Mouse (Mus musculus) MEL (cell line): Measurements from ENCODE around the gene Ensa. TPM values are rescaled to one million over a fixed set of nuclear protein-coding genes. Genes with fewer than 3 reads are reported as not detected.

Source experiments
- DNase-seq: peaks from one replicate; pipeline ENCODE4 v3.0.0; 2011; ENCODE audit warnings: low read depth, low spot score
- H3K27ac ChIP-seq: 2 replicates; pipeline ENCODE4 v1.5.1; 2012; ENCODE audit warnings: low read depth, mild to moderate bottlenecking, control low read depth, low read length, moderate library complexity; ENCODE audit not compliant: control insufficient read depth
- H3K27me3 ChIP-seq, 2 experiments: fragments of 150-350 bp in 1 of 2; sonication (generic) in 1 of 2; 2 replicates each; pipeline ENCODE4 v1.6.1; 2012; ENCODE audit warnings: low read length in 2 of 2, mild to moderate bottlenecking in 2 of 2, improper control_type of control experiment in 1 of 2, moderate library complexity in 1 of 2; ENCODE audit not compliant: insufficient read depth in 2 of 2, control insufficient read depth in 1 of 2
- H3K36me3 ChIP-seq, 2 experiments: 2 replicates each; pipeline ENCODE4 v1.6.1; 2012 to 2014; ENCODE audit warnings: low read length in 2 of 2, improper control_type of control experiment in 1 of 2, inconsistent platforms in 1 of 2, mild to moderate bottlenecking in 1 of 2; ENCODE audit not compliant: insufficient read depth in 2 of 2, control insufficient read depth in 1 of 2
- H3K4me1 ChIP-seq, 2 experiments: fragments of 150-350 bp in 1 of 2; sonication (generic) in 1 of 2; 2 replicates each; pipeline ENCODE4 v1.6.1; 2012; ENCODE audit warnings: low read length in 2 of 2, improper control_type of control experiment in 1 of 2, mild to moderate bottlenecking in 1 of 2; ENCODE audit not compliant: insufficient read depth in 2 of 2, control insufficient read depth in 1 of 2
- H3K4me3 ChIP-seq, 2 experiments: fragments of 150-350 bp in 1 of 2; sonication (generic) in 1 of 2; 2 replicates each; pipeline ENCODE4 v1.5.1; 2012; ENCODE audit warnings: low read depth in 2 of 2, low read length in 2 of 2, mild to moderate bottlenecking in 2 of 2, moderate library complexity in 2 of 2, control low read depth in 1 of 2, improper control_type of control experiment in 1 of 2; ENCODE audit not compliant: control insufficient read depth in 1 of 2, insufficient read depth in 1 of 2
- H3K79me2 ChIP-seq: 2 replicates; pipeline ENCODE4 v1.6.1; 2012; ENCODE audit warnings: mild to moderate bottlenecking, low read length, moderate library complexity; ENCODE audit not compliant: control insufficient read depth, poor library complexity, insufficient read depth
- H3K9ac ChIP-seq: 2 replicates; pipeline ENCODE4 v1.6.1; 2012; ENCODE audit warnings: low read depth, mild to moderate bottlenecking, control low read depth, low read length, moderate library complexity; ENCODE audit not compliant: control insufficient read depth, poor library complexity, severe bottlenecking
- H3K9me3 ChIP-seq: fragments of 150-350 bp; sonication (generic); replicated peaks from 2 replicates; pipeline ENCODE4 v1.6.1; 2012; ENCODE audit warnings: mild to moderate bottlenecking, low read length, improper control_type of control experiment, moderate library complexity; ENCODE audit not compliant: insufficient read depth
- BHLHE40 ChIP-seq: IDR thresholded peaks from 2 replicates; pipeline ENCODE4 v1.6.1; 2012; ENCODE audit warnings: low read depth, mild to moderate bottlenecking, inconsistent platforms, low read length, improper control_type of control experiment, borderline replicate concordance
- CHD1 ChIP-seq: IDR thresholded peaks from 2 replicates; pipeline ENCODE4 v1.6.1; 2012; ENCODE audit warnings: low read depth, mild to moderate bottlenecking, inconsistent platforms, low read length, improper control_type of control experiment
- CHD2 ChIP-seq: IDR thresholded peaks from 2 replicates; pipeline ENCODE4 v1.6.1; 2011; ENCODE audit warnings: low read length, improper control_type of control experiment
- CTCF ChIP-seq, 3 experiments: IDR thresholded peaks in 2 of 3; conservative IDR thresholded peaks in 1 of 3; 2 replicates each; pipeline ENCODE4 v1.5.1; 2011 to 2012; ENCODE audit warnings: low read length in 3 of 3, low read depth in 2 of 3, mild to moderate bottlenecking in 2 of 3, improper control_type of control experiment in 1 of 3, inconsistent platforms in 1 of 3, mixed read lengths in 1 of 3, moderate library complexity in 1 of 3; ENCODE audit not compliant: control insufficient read depth in 1 of 3, insufficient read depth in 1 of 3, poor library complexity in 1 of 3, severe bottlenecking in 1 of 3
- E2F4 ChIP-seq: IDR thresholded peaks from 2 replicates; pipeline ENCODE4 v1.6.1; 2011; ENCODE audit warnings: low read depth, low read length, improper control_type of control experiment, borderline replicate concordance
- ELF1 ChIP-seq: IDR thresholded peaks from 2 replicates; pipeline ENCODE4 v1.6.1; 2014; ENCODE audit warnings: low read depth, mild to moderate bottlenecking, inconsistent platforms, low read length, improper control_type of control experiment, moderate library complexity
- EP300 ChIP-seq, 2 experiments: IDR thresholded peaks; 2 replicates each; pipeline ENCODE4 v1.6.1; 2011; ENCODE audit warnings: improper control_type of control experiment in 2 of 2, low read length in 2 of 2, low read depth in 1 of 2, mild to moderate bottlenecking in 1 of 2
- GATA1 ChIP-seq: IDR thresholded peaks from 2 replicates; pipeline ENCODE4 v1.6.1; 2011; ENCODE audit warnings: low read depth, low read length, improper control_type of control experiment
- HCFC1 ChIP-seq: IDR thresholded peaks from 2 replicates; pipeline ENCODE4 v1.6.1; 2012; ENCODE audit warnings: low read depth, mild to moderate bottlenecking, inconsistent platforms, low read length, improper control_type of control experiment, moderate library complexity
- JUND ChIP-seq: IDR thresholded peaks from 2 replicates; pipeline ENCODE4 v1.6.1; 2011; ENCODE audit warnings: low read depth, mild to moderate bottlenecking, improper control_type of control experiment, low read length
- KAT2A ChIP-seq: conservative IDR thresholded peaks from 2 replicates; pipeline ENCODE4 v1.6.1; 2012; ENCODE audit warnings: low read depth, low read length, improper control_type of control experiment, inconsistent platforms
- MAFK ChIP-seq: IDR thresholded peaks from 2 replicates; pipeline ENCODE4 v1.6.1; 2011; ENCODE audit warnings: low read depth, mild to moderate bottlenecking, low read length, improper control_type of control experiment, borderline replicate concordance
- MAX ChIP-seq: IDR thresholded peaks from 2 replicates; pipeline ENCODE4 v1.6.1; 2011; ENCODE audit warnings: low read length, improper control_type of control experiment
- MAZ ChIP-seq: IDR thresholded peaks from 2 replicates; pipeline ENCODE4 v1.6.1; 2012; ENCODE audit warnings: low read depth, mild to moderate bottlenecking, inconsistent platforms, low read length, improper control_type of control experiment
- MEF2A ChIP-seq: IDR thresholded peaks from 2 replicates; pipeline ENCODE4 v1.6.1; 2014; ENCODE audit warnings: low read depth, mild to moderate bottlenecking, inconsistent platforms, low read length, improper control_type of control experiment; ENCODE audit not compliant: poor library complexity, insufficient replicate concordance, severe bottlenecking; ENCODE audit errors: extremely low read depth
- MXI1 ChIP-seq: IDR thresholded peaks from 2 replicates; pipeline ENCODE4 v1.6.1; 2011; ENCODE audit warnings: mild to moderate bottlenecking, low read depth, low read length, improper control_type of control experiment
- MYB ChIP-seq: IDR thresholded peaks from 2 replicates; pipeline ENCODE4 v1.6.1; 2011; ENCODE audit warnings: mild to moderate bottlenecking, low read depth, low read length, improper control_type of control experiment
- MYC ChIP-seq: IDR thresholded peaks from 2 replicates; pipeline ENCODE4 v1.6.1; 2011; ENCODE audit warnings: low read depth, mild to moderate bottlenecking, low read length, improper control_type of control experiment, moderate library complexity
- NELFE ChIP-seq: IDR thresholded peaks from 2 replicates; pipeline ENCODE4 v1.6.1; 2011; ENCODE audit warnings: low read depth, low read length, improper control_type of control experiment
- NRF1 ChIP-seq: IDR thresholded peaks from 2 replicates; pipeline ENCODE4 v1.6.1; 2014; ENCODE audit warnings: low read depth, mild to moderate bottlenecking, inconsistent platforms, low read length, improper control_type of control experiment, moderate library complexity; ENCODE audit not compliant: poor library complexity, insufficient read depth, severe bottlenecking
- POLR2A ChIP-seq, 2 experiments: IDR thresholded peaks; 2 replicates each; pipeline ENCODE4 v1.6.1; 2011 to 2012; ENCODE audit warnings: low read length in 2 of 2, mild to moderate bottlenecking in 2 of 2, control low read depth in 1 of 2, improper control_type of control experiment in 1 of 2, low read depth in 1 of 2, moderate library complexity in 1 of 2; ENCODE audit not compliant: control insufficient read depth in 1 of 2, insufficient read depth in 1 of 2, poor library complexity in 1 of 2
- POLR2AphosphoS2 ChIP-seq: IDR thresholded peaks from 2 replicates; pipeline ENCODE4 v1.6.1; 2011; ENCODE audit warnings: low read length, improper control_type of control experiment
- RAD21 ChIP-seq: IDR thresholded peaks from 2 replicates; pipeline ENCODE4 v1.6.1; 2011; ENCODE audit warnings: mild to moderate bottlenecking, low read depth, low read length, improper control_type of control experiment
- RCOR1 ChIP-seq: IDR thresholded peaks from 2 replicates; pipeline ENCODE4 v1.6.1; 2012; ENCODE audit warnings: low read depth, mild to moderate bottlenecking, inconsistent platforms, low read length, improper control_type of control experiment
- SIN3A ChIP-seq: IDR thresholded peaks from 2 replicates; pipeline ENCODE4 v1.6.1; 2012; ENCODE audit warnings: low read length, improper control_type of control experiment, inconsistent platforms
- SMC3 ChIP-seq: IDR thresholded peaks from 2 replicates; pipeline ENCODE4 v1.6.1; 2011; ENCODE audit warnings: low read depth, low read length, improper control_type of control experiment
- TAL1 ChIP-seq: IDR thresholded peaks from 2 replicates; pipeline ENCODE4 v1.6.1; 2012; ENCODE audit warnings: mild to moderate bottlenecking, inconsistent platforms, low read length, moderate library complexity, mixed read lengths
- TBP ChIP-seq: IDR thresholded peaks from 2 replicates; pipeline ENCODE4 v1.8.0; 2011; ENCODE audit warnings: low read depth, low read length, improper control_type of control experiment
- TCF12 ChIP-seq: IDR thresholded peaks from 2 replicates; pipeline ENCODE4 v1.6.1; 2014; ENCODE audit warnings: low read depth, mild to moderate bottlenecking, inconsistent platforms, low read length, improper control_type of control experiment, moderate library complexity
- UBTF ChIP-seq: IDR thresholded peaks from 2 replicates; pipeline ENCODE4 v1.6.1; 2012; ENCODE audit warnings: low read depth, mild to moderate bottlenecking, inconsistent platforms, low read length, improper control_type of control experiment, moderate library complexity, borderline replicate concordance; ENCODE audit not compliant: insufficient read depth
- USF1 ChIP-seq: IDR thresholded peaks from 2 replicates; pipeline ENCODE4 v1.6.1; 2014; ENCODE audit warnings: low read depth, mild to moderate bottlenecking, inconsistent platforms, low read length, improper control_type of control experiment, moderate library complexity
- ZC3H11A ChIP-seq: IDR thresholded peaks from 2 replicates; pipeline ENCODE4 v1.6.1; 2012; ENCODE audit warnings: low read depth, mild to moderate bottlenecking, inconsistent platforms, low read length, improper control_type of control experiment
- ZKSCAN1 ChIP-seq: IDR thresholded peaks from 2 replicates; pipeline ENCODE4 v1.6.1; 2012; ENCODE audit warnings: low read depth, mild to moderate bottlenecking, inconsistent platforms, low read length, improper control_type of control experiment, moderate library complexity
- ZMIZ1 ChIP-seq: IDR thresholded peaks from 2 replicates; pipeline ENCODE4 v1.6.1; 2012; ENCODE audit warnings: low read depth, mild to moderate bottlenecking, inconsistent platforms, low read length, improper control_type of control experiment, moderate library complexity
- ZNF384 ChIP-seq: IDR thresholded peaks from 2 replicates; pipeline ENCODE4 v1.6.1; 2012; ENCODE audit warnings: low read depth, mild to moderate bottlenecking, inconsistent platforms, low read length, improper control_type of control experiment
- polyA plus RNA-seq, 2 experiments: library from polyadenylated mRNA; stranded (reverse) in 1 of 2; unstranded in 1 of 2; fragments of >175 nt in 1 of 2; fragments of >200 nt in 1 of 2; gene quantifications; 2 replicates each; pipeline versions ENCODE4 v1.2.1 to v1.2.4; 2012; ENCODE audit warnings: low replicate concordance in 2 of 2, low read depth in 1 of 2; ENCODE audit not compliant: insufficient read length in 2 of 2, insufficient read depth in 1 of 2, missing spikeins in 1 of 2
- total RNA-seq: library from RNA; depleted of rRNA; stranded (reverse); fragments of 300-350 nt; gene quantifications from 2 replicates; pipeline ENCODE4 v1.2.3, GENCODE M21; 2012

Gene Ensa
- total and polyA plus RNA-seq, 3 experiments: 85.2 to 90.5 TPM; not detected in 1

GRCm38 (mm10) chr3:95650276-95651032 is 25.7 kb downstream of the Ensa start:
- Histone ChIP-seq H3K79me2 (no peaks in the 10 kb centered on the region), H3K4me1 (peaks cover 21 to 42% of the 10 kb centered on the region in 2 experiments), H3K9me3 (no peaks in the 10 kb centered on the region), H3K4me3 (peak overlapping the region; percentile 0 to 3; a peak in 1 of 4 replicates), H3K27ac (peak overlapping the region; percentile 87), H3K9ac (peak overlapping the region; percentile 47), H3K27me3 (no peaks in the 10 kb centered on the region), H3K36me3 (peaks cover 0 to 39% of the 10 kb centered on the region in 2 experiments; a peak in 2 of 4 replicates)
- peak; percentile 99 for DNase-seq
- TF ChIP-seq NELFE: peak; percentile 41
- 0 out of 2 replicates have a peak, but pooled peaks have one; percentile 16 for TF ChIP-seq MEF2A
- peak; percentile 58; the same call in 1 of the 2 replicates for TF ChIP-seq E2F4
- no peak for TF ChIP-seq TAL1
- TF ChIP-seq ELF1: peak; percentile 68
- TF ChIP-seq RAD21: no peak; the same call in 1 of the 2 replicates
- peak in 1 of 2 experiments; percentile 47; a peak in 2 of 4 replicates for TF ChIP-seq POLR2A (IDR thresholded peaks at IDR 0.05; ENCODE audit: control insufficient read depth in 1 of 2, insufficient read depth in 1 of 2, low read depth in 1 of 2, low read length in 2 of 2, poor library complexity in 1 of 2)
- TF ChIP-seq TCF12: peak; percentile 45; the same call in 1 of the 2 replicates
- TF ChIP-seq HCFC1: peak; percentile 72
- peak; percentile 91; the same call in 1 of the 2 replicates for TF ChIP-seq MYC
- peak; percentile 8; the same call in 1 of the 2 replicates for TF ChIP-seq GATA1
- no peak for TF ChIP-seq USF1
- peak; percentile 30; the same call in 1 of the 2 replicates for TF ChIP-seq CHD2
- TF ChIP-seq MAZ: peak; percentile 71; the same call in 1 of the 2 replicates
- peak; percentile 88 to 99 for TF ChIP-seq EP300 (IDR thresholded peaks at IDR 0.05; ENCODE audit: low read depth in 1 of 2, low read length in 2 of 2)
- peak; percentile 82 for TF ChIP-seq MXI1
- peak; percentile 85 for TF ChIP-seq SIN3A
- TF ChIP-seq MYB: 0 out of 2 replicates have a peak, but pooled peaks have one; percentile 28
- TF ChIP-seq JUND: peak; percentile 99
- no peak for TF ChIP-seq ZC3H11A
- TF ChIP-seq TBP: peak; percentile 54; the same call in 1 of the 2 replicates
- no peak for TF ChIP-seq ZNF384
- peak; percentile 90 for TF ChIP-seq RCOR1
- no peak for TF ChIP-seq UBTF
- TF ChIP-seq NRF1: no peak
- TF ChIP-seq SMC3: peak; percentile 26; the same call in 1 of the 2 replicates
- peak; percentile 75 for TF ChIP-seq MAX
- TF ChIP-seq POLR2AphosphoS2: peak; percentile 49; the same call in 1 of the 2 replicates
- peak; percentile 26; the same call in 1 of the 2 replicates for TF ChIP-seq KAT2A
- TF ChIP-seq ZMIZ1: peak; percentile 33; the same call in 1 of the 2 replicates
- TF ChIP-seq CTCF (IDR thresholded peaks at IDR 0.05 in 2 of 3, conservative IDR thresholded peaks at IDR 0.05 in 1 of 3; ENCODE audit: control insufficient read depth in 1 of 3, insufficient read depth in 1 of 3, low read depth in 2 of 3, low read length in 3 of 3, poor library complexity in 1 of 3, severe bottlenecking in 1 of 3): no peak
- TF ChIP-seq MAFK: 0 out of 2 replicates have a peak, but pooled peaks have one; percentile 62
- TF ChIP-seq CHD1: no peak
- TF ChIP-seq BHLHE40: 0 out of 2 replicates have a peak, but pooled peaks have one; percentile 18
- no peak for TF ChIP-seq ZKSCAN1
